Mouse (Mus musculus) stomach, embryonic 15.5 days (tissue): Measurements from ENCODE around the gene Inpp5k. TPM values are rescaled to one million over a fixed set of nuclear protein-coding genes. Genes with fewer than 3 reads are reported as not detected.
"Not testable (repeated sequence)": the region's sequence is repeated elsewhere in the genome, so short reads cannot be mapped to it uniquely, and the experiment has no call there.

Experiments used
- ATAC-seq: fragments of 200-750 bp; cut with Nextera tagmentation; 2 replicates; pipeline ENCODE4 v1.8.0; 2017; ENCODE audit warnings: low read depth, moderate number of reproducible peaks, moderate TSS enrichment; ENCODE audit not compliant: insufficient read depth, low FRiP score
- H3K27ac ChIP-seq: fragments of 300-500 bp; sonication (generic); 2 replicates; pipeline ENCODE4 v1.5.1; 2015; ENCODE audit warnings: mild to moderate bottlenecking, inconsistent platforms
- H3K27me3 ChIP-seq: fragments of 300-500 bp; sonication (generic); replicated peaks from 2 replicates; pipeline ENCODE4 v1.6.1; 2015; ENCODE audit warnings: inconsistent platforms
- H3K36me3 ChIP-seq: fragments of 300-500 bp; sonication (generic); 2 replicates; pipeline ENCODE4 v1.6.1; 2015; ENCODE audit warnings: inconsistent platforms
- H3K4me1 ChIP-seq: fragments of 300-500 bp; sonication (generic); 2 replicates; pipeline ENCODE4 v1.6.1; 2015; ENCODE audit warnings: inconsistent platforms
- H3K4me2 ChIP-seq: fragments of 300-500 bp; sonication (generic); 2 replicates; pipeline ENCODE4 v1.6.1; 2015; ENCODE audit warnings: mild to moderate bottlenecking, inconsistent platforms
- H3K4me3 ChIP-seq: fragments of 300-500 bp; sonication (generic); replicated peaks from 2 replicates; pipeline ENCODE4 v1.5.1; 2015; ENCODE audit warnings: inconsistent platforms
- H3K9ac ChIP-seq: fragments of 300-500 bp; sonication (generic); 2 replicates; pipeline ENCODE4 v1.6.1; 2015; ENCODE audit warnings: inconsistent platforms
- H3K9me3 ChIP-seq: fragments of 300-500 bp; sonication (generic); 2 replicates; pipeline ENCODE4 v1.6.1; 2016; ENCODE audit warnings: inconsistent platforms
- WGBS: fragments of 180-500 bp; shearing (Covaris S2); methylation state at CpG from one replicate; pipeline ENCODE4 v1.1.7; 2015; 5-methylcytosine and 5-hydroxymethylcytosine counted together
- polyA plus RNA-seq: library from polyadenylated mRNA; unstranded; fragments of >200 nt; fragmentation: Nextera tagmentation; extraction: Ambion mirVana; gene quantifications from 2 replicates; pipeline ENCODE4 v1.2.1, GENCODE M21; 2015

Inpp5k gene
- polyA plus RNA-seq, 1 experiment from 2014 or later = 18.9 TPM

DNA sequence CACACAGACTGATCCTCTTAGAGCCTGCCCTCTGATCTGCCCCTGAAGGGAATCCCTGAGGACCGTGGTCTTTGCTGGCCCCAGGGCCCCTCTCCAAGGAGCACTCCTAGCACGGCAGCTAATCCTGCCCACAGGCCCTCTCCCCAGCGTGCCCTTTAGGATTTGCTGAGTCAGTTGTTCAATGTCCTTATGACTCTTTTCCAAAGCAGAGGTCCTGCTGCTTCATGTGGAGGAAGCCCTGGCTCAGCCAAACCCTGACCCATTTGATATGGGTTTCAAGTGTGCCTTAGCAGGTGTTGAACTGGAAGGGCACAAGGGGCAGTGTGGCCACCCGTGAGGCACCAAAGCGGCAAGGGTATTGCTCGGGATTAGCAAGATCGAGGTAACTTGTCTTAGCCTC is 35.0 kb upstream of the Inpp5k start:
- H3K4me1 ChIP-seq = peaks cover 14% of the 10 kb centered on the region; the same call in 1 of the 2 replicates
- no peak overlapping the region for H3K4me3 ChIP-seq
- no peaks in the 10 kb centered on the region for H3K9me3 ChIP-seq
- ATAC-seq = no peak
- no peak overlapping the region for H3K9ac ChIP-seq
- H3K4me2 ChIP-seq = no peak overlapping the region
- WGBS = 78% methylated on average over 7 of the region's 7 CpGs
- peaks cover 18% of the 10 kb centered on the region for H3K36me3 ChIP-seq
- no peak overlapping the region for H3K27ac ChIP-seq
- H3K27me3 ChIP-seq = no peaks in the 10 kb centered on the region

DNA sequence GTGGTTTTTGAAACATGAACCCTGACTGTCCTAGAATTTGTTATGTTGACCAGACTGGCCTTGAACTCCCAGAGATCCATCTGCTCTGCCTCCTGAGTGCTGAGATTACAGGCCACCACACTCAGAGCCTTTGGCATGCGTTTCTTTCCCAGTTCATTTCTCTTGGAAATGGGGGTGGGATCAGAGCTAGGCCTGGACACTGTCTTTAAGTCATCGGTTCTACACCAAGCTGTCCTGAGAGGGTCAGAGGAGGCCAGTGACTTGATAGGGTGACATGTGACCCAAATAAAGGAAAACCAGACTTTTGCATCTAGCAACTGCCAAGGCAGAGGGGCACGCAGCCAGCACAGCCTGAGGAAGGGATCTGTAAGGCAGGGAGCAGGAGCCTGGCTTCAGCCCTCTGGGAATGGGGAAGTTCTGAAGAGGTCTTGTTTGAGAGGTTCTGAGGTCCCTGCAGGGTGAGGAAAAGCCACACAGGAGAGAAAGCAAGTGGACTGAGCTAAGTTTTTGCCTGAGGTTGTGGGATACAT is 34.0 kb upstream of the Inpp5k start:
- WGBS = 70% methylated on average over 3 of the region's 3 CpGs
- no peak for ATAC-seq
- H3K36me3 ChIP-seq = peaks cover 26% of the 10 kb centered on the region
- no peaks in the 10 kb centered on the region for H3K27me3 ChIP-seq
- no peak overlapping the region for H3K4me3 ChIP-seq
- no peak overlapping the region for H3K9ac ChIP-seq
- H3K27ac ChIP-seq = no peak overlapping the region
- H3K4me2 ChIP-seq = no peak overlapping the region
- H3K9me3 ChIP-seq = no peaks in the 10 kb centered on the region
- H3K4me1 ChIP-seq = peaks cover 14% of the 10 kb centered on the region; the same call in 1 of the 2 replicates

DNA sequence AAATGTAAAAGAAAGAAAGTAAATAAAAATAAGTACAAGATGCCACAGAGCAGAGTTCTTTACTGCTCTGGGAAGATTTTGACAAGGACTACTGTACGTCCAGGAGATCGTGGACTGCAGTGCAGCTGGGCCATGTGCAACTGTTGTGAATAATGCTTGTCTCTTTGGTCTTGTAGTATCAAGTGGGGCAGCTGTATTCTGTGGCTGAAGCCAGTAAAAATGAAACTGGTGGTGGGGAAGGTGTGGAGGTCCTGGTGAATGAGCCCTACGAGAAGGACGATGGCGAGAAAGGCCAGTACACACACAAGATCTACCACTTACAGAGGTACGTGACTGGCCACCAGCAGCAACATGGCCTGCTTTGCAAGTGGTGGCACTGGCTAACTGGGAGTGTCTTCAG is 32.8 kb upstream of the Inpp5k start:
- H3K4me2 ChIP-seq = no peak overlapping the region
- no peak overlapping the region for H3K4me3 ChIP-seq
- 77% methylated on average over 6 of the region's 6 CpGs for whole genome bisulfite sequencing
- H3K27me3 ChIP-seq = no peaks in the 10 kb centered on the region
- ATAC-seq = no peak
- H3K9ac ChIP-seq = no peak overlapping the region
- H3K4me1 ChIP-seq = peaks cover 14% of the 10 kb centered on the region; the same call in 1 of the 2 replicates
- H3K9me3 ChIP-seq = no peaks in the 10 kb centered on the region
- H3K36me3 ChIP-seq = peaks cover 38% of the 10 kb centered on the region
- peak overlapping the region; percentile 36; the same call in 1 of the 2 replicates for H3K27ac ChIP-seq

DNA sequence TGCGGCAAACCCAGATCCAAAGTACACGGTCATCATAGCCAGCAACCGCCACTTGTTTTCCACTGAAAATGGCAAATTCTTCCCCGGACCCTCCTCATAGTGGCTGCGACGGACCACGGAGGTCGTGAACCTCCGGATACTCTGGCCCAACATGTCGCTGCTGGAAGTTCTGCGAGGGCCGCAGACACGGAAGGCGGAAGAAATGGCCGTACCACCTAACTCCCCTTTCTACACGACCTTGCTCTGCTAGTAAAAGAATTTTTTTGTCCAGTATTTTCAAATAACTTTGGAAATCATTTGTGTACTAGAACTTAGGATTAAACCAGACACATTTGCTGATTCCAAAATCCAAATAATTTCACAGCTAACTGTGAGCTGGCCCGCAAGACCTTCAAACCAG is 31.0 kb upstream of the Inpp5k start:
- not testable (repeated sequence) for H3K9ac ChIP-seq, H3K4me2 ChIP-seq, H3K9me3 ChIP-seq, H3K27me3 ChIP-seq, ATAC-seq, H3K4me3 ChIP-seq, H3K27ac ChIP-seq
- peaks cover 43% of the 10 kb centered on the region for H3K36me3 ChIP-seq
- 93% methylated on average over 17 of the region's 17 CpGs for WGBS
- peaks cover 14% of the 10 kb centered on the region; the same call in 1 of the 2 replicates for H3K4me1 ChIP-seq

DNA sequence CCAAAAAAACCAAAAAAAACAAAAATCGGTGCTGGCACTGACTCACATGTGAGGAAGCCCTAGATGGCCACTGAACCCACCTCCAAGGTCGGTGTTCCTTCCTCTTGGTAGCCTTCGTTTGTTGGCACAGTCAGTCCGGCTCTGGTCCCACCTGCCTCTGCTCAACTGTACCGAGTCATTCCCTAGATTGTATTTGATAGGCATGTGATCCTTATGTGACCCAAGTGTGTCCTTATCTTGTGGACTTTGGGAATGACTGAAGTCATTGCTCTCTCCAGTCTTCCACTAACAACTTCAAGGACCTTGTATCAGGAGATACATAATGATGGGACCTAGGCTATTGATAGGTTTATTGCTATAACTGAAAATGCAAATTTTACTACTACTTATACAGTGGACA is 26.0 kb upstream of the Inpp5k start:
- no peaks in the 10 kb centered on the region for H3K9me3 ChIP-seq
- H3K27me3 ChIP-seq = no peaks in the 10 kb centered on the region
- peaks cover 46% of the 10 kb centered on the region for H3K36me3 ChIP-seq
- H3K9ac ChIP-seq = no peak overlapping the region
- H3K27ac ChIP-seq = no peak overlapping the region
- no peak overlapping the region for H3K4me2 ChIP-seq
- WGBS = 81% methylated on average over 5 of the region's 5 CpGs
- ATAC-seq = no peak
- no peaks in the 10 kb centered on the region for H3K4me1 ChIP-seq
- no peak overlapping the region for H3K4me3 ChIP-seq

DNA sequence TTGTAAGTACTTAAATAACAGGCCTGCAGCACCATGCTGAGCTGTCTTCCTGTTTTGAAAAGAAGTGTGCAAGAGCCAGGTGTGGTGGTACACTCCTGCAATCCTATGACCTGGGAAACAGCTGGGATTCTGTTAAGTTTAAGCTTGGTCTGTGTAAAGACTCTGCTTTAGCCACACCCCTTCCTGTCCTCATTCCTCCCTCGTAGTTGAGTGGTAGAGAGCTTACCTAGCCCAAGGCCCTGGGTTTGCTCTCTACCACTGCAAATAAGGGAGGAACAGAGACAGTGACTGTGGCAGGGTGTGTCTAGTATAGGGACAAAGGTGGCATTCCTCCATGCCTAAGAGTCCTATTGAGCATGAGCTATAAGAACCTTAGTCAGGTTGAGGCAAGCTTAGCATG is 25.5 kb upstream of the Inpp5k start:
- no peak overlapping the region for H3K4me3 ChIP-seq
- H3K27ac ChIP-seq = no peak overlapping the region
- no peaks in the 10 kb centered on the region for H3K9me3 ChIP-seq
- no peak overlapping the region for H3K9ac ChIP-seq
- WGBS = 41% methylated on average over 1 of the region's 1 CpGs
- no peak for ATAC-seq
- no peaks in the 10 kb centered on the region for H3K27me3 ChIP-seq
- no peak overlapping the region for H3K4me2 ChIP-seq
- H3K36me3 ChIP-seq = peaks cover 43% of the 10 kb centered on the region
- no peaks in the 10 kb centered on the region for H3K4me1 ChIP-seq

DNA sequence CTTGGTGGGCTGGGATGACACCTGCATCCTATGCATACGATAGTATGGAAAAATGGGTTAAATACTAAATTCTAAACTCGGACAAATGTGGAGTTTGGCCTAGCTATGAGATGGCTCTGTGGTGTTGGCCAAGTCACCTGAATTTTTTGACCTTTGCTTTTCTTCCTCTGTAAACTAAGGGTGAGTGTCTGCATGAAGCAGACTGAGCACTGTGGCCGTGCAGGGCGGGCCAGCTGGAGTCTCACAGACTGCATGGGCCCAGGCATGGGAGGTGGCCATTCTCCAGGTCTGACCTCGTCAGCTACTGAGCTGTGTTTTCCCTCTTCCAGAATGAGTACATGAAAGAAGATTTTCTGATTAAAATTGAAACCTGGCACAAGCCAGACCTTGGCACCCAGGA is 22.0 kb upstream of the Inpp5k start:
- no peak for ATAC-seq
- Histone ChIP-seq H3K9me3 (no peaks in the 10 kb centered on the region), H3K27ac (no peak overlapping the region), H3K36me3 (peaks cover 27% of the 10 kb centered on the region), H3K27me3 (no peaks in the 10 kb centered on the region), H3K4me3 (no peak overlapping the region), H3K4me1 (no peaks in the 10 kb centered on the region), H3K9ac (no peak overlapping the region), H3K4me2 (no peak overlapping the region)
- 87% methylated on average over 5 of the region's 5 CpGs for WGBS

DNA sequence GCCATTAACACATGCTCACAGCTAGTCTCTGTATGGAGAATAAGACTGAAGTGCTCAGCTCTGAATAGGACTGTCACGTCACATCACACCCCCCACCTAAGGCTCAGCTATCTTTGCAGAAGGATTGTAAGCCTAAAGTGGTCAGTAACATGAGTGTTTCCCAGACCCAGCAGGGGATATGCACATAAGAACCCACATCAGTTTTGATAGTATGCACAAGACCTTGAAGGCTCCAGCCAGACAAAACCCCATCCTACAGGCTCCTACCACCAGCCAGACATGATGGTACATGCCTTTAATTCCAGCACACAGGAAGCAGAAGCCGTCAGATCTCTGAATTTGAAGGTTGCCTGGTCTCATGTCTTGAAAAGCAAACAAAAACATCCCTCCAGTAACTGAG is 20.8 kb upstream of the Inpp5k start:
- Histone ChIP-seq H3K36me3 (peaks cover 32% of the 10 kb centered on the region), H3K27me3 (no peaks in the 10 kb centered on the region), H3K9me3 (no peaks in the 10 kb centered on the region), H3K4me3 (no peak overlapping the region), H3K9ac (no peak overlapping the region), H3K27ac (no peak overlapping the region), H3K4me1 (no peaks in the 10 kb centered on the region), H3K4me2 (no peak overlapping the region)
- 81% methylated on average over 2 of the region's 2 CpGs for WGBS
- ATAC-seq = no peak

DNA sequence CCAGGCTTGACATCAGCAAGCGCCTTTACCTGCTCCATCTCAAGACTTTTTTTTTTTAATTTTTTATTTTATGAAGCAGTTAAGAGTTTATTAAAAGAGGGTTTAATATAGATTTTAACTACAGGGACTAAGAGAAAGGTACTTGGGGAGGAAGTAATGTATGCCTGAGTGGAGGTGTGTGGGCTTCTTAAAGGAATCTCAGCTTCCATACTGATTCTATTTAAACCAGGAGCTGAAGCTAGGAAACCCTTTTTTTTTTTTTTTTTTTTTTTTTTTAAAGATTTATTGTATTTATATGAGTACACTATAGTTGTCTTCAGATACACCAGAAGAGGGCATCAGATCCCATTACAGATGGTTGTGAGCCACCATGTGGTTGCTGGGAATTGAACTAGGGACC is 16.0 kb upstream of the Inpp5k start:
- no peaks in the 10 kb centered on the region for H3K27me3 ChIP-seq
- no peaks in the 10 kb centered on the region for H3K9me3 ChIP-seq
- H3K27ac ChIP-seq = no peak overlapping the region
- no peak for ATAC-seq
- no peak overlapping the region for H3K4me3 ChIP-seq
- H3K36me3 ChIP-seq = peaks cover 33% of the 10 kb centered on the region
- no peaks in the 10 kb centered on the region; the same call in 1 of the 2 replicates for H3K4me1 ChIP-seq
- no peak overlapping the region for H3K4me2 ChIP-seq
- no peak overlapping the region for H3K9ac ChIP-seq
- WGBS = 100% methylated on average over 1 of the region's 1 CpGs

DNA sequence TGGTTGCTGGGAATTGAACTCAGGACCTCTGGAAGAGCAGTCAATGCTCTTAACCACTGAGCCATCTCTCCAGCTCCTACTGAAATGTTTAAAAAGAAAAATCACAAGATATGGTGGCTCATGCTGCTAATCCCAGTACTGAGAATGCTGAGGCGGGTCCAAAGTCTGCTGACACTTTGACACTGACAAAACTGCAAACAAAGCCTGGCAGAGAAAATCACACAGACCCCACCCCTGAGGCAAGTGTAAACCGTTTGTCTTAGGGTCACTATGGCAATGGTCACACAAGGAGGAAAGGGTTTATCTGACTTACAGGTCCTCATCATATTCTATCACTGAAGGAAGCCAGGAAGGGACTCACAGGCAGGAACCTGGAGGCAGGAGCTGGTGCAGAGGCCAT is 15.2 kb upstream of the Inpp5k start:
- no peak for ATAC-seq
- H3K27me3 ChIP-seq = no peaks in the 10 kb centered on the region
- H3K4me2 ChIP-seq = no peak overlapping the region
- no peak overlapping the region for H3K4me3 ChIP-seq
- no peaks in the 10 kb centered on the region for H3K9me3 ChIP-seq
- peaks cover 40% of the 10 kb centered on the region for H3K36me3 ChIP-seq
- no peak overlapping the region for H3K27ac ChIP-seq
- no peak overlapping the region for H3K9ac ChIP-seq
- no peaks in the 10 kb centered on the region; the same call in 1 of the 2 replicates for H3K4me1 ChIP-seq
- 75% methylated on average over 2 of the region's 2 CpGs for WGBS

DNA sequence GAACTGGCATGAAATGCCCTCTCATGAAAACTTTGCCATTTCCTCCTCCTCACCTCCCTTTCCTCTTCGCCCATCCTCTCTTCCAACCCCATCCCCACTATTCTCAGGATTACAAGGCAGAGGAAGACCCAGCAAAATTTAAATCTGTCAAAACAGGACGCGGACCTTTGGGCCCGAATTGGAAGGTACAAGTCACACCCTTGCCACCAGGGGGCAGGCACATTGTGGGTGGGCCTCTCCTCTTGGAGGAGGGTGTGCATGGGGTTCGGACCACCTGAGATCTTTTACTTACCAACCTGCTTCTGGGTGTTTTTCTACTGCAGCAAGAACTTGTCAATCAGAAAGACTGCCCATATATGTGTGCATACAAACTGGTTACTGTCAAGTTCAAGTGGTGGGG is 11.7 kb upstream of the Inpp5k start:
- H3K4me2 ChIP-seq = no peak overlapping the region
- peaks cover 29% of the 10 kb centered on the region for H3K36me3 ChIP-seq
- no peak overlapping the region for H3K9ac ChIP-seq
- no peaks in the 10 kb centered on the region; the same call in 1 of the 2 replicates for H3K4me1 ChIP-seq
- no peak for ATAC-seq
- H3K27ac ChIP-seq = no peak overlapping the region
- no peaks in the 10 kb centered on the region for H3K27me3 ChIP-seq
- no peak overlapping the region for H3K4me3 ChIP-seq
- 83% methylated on average over 5 of the region's 5 CpGs for WGBS
- no peaks in the 10 kb centered on the region for H3K9me3 ChIP-seq

DNA sequence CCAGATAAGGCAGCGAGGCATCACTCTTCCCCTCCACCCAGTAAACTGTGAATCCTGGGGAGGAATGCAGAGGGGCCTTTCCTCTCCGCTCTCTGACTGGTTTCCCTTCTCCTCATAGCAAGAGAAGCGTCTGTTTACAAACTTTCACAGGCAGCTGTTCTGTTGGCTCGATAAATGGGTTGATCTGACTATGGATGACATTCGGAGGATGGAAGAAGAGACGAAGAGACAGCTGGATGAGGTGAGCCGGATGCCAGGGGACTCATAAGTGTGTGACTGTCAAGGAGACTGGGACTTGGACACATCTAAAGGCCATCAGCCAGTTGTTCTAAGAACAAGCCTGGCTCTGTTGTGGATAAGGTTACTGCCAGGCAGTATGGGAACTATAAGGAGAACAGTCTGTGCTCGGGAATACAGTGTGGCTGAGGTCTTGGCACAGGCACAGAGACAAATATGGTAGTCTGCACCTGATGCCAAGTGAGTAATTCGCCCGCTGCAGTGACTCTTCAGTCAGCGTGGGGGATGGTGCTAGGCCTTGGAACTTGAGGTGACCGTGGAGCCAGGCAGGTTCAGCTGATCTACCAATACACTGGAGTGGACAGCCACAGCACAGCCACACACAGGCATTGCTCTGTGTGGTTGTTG is 10.5 kb upstream of the Inpp5k start:
- WGBS = 71% methylated on average over 12 of the region's 12 CpGs
- H3K36me3 ChIP-seq = peaks cover 26% of the 10 kb centered on the region; the same call in 1 of the 2 replicates
- ATAC-seq = no peak

More for the DNA sequence above, 10.5 kb upstream of the Inpp5k start:
- Histone ChIP-seq H3K4me1 (no peaks in the 10 kb centered on the region; the same call in 1 of the 2 replicates), H3K9ac (no peak overlapping the region), H3K27ac (peak overlapping the region; percentile 35; the same call in 1 of the 2 replicates), H3K27me3 (no peaks in the 10 kb centered on the region), H3K4me3 (no peak overlapping the region), H3K4me2 (no peak overlapping the region), H3K9me3 (no peaks in the 10 kb centered on the region)
